Mouse (Mus musculus): ENCODE measurements at regions not wholly inside any gene's neighbourhood (a gene's known extent, or its start where the extent isn't known, plus 50 kb on each side); places are given as distances from the start of the nearest gene placed in this dataset.

DNA sequence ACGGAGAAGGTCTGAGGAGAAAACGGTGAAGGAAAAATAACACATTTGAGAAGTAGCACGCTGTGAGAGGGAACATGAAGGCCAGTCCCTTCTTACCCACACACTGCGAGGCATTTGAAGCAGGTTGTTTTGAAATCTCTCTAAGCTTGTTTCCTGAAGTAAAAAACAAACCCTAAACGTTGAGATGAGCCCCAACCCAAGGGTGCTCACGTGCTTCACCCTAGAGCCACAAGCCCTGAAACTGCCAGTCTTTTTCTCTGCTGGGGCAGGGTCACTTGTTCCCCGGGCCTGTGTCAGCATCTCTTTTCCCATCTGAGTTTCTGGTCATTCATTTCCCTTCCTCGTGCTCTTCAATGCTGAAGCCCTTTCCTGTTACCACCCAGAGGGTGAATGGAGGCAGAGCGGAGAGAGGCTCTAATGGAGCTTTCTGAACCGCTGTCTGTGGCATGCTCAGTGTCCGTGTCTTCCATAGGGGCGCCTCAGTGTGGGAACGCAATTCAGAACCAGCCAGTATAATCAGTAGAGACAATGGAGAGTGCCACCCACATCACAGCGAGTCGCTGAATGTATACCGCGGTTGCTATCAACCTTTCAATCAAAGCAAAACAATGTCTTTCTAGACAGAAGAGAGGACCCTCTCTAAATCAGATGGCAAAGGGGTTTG lies 375.0 kb upstream of the Gm10131 start:
- DNase-seq (ENCODE audit: low read depth) = no peak

DNA sequence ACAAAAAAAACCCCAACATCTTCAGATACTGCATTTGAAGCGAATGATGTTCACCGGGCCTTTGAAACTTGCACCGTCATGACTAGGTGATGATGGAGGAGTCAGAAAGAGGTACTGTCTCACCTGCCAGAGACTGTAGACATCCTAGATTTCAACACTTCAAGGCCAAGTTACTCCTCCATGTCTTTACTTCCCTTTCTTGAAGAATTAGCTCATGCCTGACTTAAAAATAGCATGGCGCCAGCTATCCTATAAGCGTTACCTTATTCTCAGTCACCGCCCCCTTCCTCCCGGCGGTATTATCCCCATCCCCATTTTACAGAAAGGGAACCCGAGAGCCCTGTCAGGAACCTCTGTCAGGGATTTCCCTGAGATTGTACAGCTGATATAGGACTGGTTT lies 374.4 kb upstream of the Gm10131 start:
- DNase-seq (ENCODE audit: low read depth) = peak; percentile 42

DNA sequence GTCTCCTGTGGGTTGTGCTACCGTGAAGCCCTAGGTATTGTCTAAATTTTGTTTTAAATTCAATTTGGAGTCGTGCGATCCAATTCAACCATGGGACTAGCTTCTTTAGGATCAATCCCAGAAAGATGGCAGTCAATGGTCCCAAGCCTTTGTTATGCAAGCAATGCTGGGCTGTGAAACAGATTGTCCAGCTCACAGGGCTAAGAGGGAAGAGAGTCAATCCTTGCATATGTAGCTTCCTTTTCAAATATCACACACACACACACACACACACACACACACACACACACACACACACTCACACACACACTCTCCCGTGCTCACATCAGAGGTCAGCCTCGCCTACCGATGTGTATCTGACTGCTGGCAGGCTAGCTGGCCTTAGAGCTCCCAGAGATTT lies 373.8 kb upstream of the Gm10131 start:
- DNase-seq (ENCODE audit: low read depth) = no peak

DNA sequence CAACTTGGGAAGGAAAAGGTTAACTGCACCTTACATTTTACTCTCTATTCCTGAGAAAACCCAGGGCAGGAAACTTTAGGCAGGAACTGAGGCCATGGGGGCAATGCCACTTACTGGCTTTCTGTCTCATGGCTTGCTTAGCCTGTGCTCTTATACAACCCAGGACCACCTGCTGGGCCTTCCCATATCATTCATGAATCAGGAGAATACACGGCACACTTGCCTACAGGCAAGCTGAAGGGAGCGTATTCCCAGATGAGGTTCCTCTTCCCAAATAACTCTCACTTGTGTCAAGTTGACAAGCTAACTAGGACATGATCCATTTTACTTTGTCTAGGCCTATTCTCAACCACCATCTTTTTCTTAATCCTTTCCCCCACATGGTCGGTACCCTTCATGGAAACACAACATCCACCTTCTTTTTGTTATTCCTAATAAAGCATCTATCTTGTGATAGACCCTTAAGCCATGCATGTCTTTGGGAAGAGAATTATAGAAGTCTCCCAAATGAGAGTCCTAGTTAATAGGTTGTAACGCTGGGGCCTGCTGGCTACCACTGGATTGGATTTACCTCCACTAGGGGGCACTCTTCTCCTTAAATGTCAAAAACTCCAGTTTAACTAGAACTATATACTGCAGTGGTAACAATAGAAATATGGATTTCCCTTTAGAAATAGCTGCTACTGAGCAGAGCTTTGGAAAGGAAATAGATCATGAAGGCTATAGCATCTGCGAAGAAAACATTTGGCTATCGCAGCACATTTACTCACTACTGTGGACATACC lies 373.2 kb upstream of the Gm10131 start:
- peak; percentile 86 for DNase-seq (ENCODE audit: low read depth)

DNA sequence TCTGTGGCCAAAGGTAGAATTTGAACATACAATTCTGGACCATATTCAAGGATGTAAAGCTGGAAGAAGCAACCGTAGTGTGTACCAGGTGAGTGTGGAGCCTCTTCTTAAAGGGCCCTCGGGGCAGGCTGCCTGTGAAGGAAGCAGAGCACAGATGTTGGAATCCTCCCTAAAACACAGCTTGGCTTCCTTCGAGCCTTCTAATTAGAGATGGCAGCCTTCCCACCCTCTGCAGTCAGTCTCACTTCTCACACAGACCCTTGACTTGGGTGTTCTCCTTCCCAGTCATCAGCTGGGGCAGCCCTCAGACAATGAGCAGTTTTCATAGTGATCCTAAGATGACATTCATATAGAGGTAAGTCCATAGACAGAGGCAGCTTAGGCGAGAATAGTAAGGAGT lies 371.7 kb upstream of the Gm10131 start:
- no peak for DNase-seq (ENCODE audit: low read depth)

DNA sequence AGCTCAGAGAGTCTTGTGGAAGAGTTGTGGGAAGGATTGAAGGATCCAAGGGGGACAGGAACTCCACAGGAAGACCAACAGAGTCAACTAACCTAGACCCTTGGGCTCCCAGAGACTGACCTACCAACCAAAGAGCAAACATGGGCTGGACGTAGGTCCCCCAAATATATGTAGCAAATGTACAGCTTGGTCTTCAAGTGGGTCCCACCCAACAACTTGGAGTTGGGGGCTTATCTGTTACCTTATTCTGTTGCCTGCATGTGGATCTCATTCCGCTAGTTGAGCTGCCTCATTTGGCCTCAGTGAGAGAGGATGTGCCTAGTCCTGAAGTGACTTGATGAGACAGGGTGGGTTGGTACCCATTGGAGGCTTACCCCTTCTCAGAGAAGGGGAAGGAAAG lies 371.1 kb upstream of the Gm10131 start:
- DNase-seq (ENCODE audit: low read depth) = no peak

DNA sequence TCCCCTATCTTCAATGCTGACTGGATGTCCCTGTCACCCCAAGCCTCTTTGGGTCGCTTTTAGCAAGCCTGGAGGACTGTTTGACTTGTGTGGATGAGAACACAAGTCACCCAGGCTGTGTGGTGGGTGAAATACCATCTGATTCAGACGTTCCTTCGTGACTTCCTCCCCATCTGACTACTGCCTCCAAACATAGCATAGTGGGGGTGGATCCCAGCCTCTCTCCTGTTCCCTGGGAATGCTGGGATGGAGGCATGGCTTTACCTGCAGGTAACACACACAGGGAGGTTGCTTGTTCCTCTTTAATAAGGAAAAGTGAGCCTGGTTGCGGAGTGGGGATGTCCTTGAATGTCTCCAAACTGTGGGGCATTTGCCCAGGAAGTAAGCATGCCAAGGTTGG lies 369.0 kb upstream of the Gm10131 start:
- DNase-seq (ENCODE audit: low read depth) = no peak

DNA sequence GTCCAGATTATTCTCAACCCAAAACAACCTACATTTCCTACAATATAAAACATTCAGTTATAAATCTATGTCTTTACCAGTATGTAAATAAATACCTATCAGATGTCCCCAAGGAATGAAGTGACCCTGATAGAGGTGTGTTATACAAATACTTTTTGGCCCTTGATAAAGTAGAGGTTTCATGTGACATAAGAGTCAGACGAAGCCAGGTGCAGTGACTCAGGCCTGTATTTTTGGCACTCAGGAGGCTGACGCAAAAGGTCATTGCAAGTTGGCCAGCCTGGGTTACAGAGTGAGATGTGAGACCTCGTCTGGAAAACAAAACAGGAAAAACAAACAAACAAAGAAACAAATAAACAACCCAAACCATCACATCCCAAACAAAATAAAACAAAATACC lies 367.4 kb upstream of the Gm10131 start:
- no peak for DNase-seq (ENCODE audit: low read depth)

DNA sequence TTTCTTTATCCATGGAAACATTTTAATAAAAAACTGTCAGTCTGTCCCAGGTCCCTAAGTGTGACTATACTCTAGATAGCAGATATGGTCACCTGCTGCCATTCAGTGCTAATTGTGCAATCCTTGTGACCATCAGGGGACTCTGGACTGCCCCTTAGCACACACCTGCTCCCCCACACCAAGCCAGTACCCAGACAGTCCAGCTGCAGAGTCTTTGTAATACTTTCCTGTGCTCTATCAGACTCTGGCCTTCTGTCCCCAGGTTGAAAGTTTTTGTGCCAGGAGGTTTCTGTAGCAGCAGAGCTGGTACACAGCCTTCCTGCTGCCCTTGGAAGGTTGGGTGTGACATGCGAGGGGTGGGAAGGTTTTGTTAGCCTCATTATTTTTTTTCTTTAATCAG lies 366.9 kb upstream of the Gm10131 start:
- DNase-seq (ENCODE audit: low read depth) = no peak

DNA sequence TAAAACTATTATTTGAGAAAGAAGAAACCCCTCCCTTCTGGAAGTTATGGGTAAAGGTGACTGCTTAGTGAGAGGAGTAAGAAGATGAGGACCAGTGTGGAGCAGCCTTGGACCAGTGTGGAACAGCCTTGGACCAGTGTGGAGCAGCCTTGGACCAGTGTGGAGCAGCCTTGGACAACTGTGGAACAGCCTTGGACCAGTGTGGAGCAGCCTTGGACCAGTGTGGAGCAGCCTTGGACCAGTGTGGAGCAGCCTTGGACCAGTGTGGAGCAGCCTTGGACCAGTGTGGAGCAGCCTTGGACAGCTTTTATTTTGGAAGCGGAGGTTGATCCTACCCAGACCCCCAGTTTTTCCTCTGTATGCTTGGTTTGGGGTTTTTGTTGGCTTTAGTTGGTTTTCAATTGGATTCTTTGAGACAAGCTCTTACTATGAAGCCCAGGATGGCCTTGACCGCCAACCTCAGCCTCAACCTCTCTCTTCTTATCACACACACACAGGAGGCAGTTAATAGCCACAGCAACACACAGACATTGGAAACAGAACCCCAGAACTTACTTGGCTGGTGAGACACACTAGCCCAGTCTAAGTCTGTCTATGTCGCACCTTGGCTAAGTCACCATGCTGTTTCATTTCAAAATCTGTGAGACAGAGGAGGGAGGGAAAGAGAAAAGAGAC lies 364.7 kb upstream of the Gm10131 start:
- DNase-seq (ENCODE audit: low read depth) = peak; percentile 77

DNA sequence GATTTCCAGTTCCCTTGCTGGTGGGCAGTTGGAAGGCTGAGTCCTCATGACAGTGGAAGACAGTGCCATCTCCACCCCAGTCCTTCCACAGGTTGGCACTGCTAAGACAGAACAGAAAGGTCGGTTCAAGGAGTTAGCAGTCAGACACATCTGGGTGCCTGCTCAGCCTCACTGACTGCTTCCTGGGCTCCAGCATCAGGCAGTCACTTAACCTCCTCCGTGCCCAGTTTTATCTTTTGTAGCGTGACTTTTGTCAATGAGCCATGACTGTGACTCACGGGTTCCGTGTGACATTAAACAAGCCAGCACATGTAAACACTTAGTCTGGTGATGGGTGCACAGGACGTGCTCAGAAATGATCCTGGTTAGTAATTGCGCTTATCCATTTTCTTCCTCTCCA lies 363.1 kb upstream of the Gm10131 start:
- no peak for DNase-seq (ENCODE audit: low read depth)

DNA sequence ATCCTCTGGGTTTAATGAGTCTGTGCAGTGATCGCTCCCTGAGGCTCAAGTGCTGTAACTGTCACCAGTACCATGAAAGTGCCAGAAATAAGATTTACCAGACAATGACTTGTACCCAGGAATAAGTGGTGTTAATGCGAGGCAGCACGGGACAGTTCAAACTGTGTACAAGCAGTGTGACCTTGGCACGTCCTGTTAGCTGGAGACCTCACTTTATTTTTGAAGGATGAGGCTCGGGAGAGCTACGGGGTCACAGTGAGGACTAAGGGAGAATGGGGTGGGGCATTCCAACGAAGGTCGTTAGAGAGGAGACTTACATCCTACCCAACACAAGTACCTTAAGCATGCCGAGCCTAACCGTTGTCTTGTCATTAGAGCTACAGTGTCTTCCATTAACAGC lies 362.2 kb upstream of the Gm10131 start:
- DNase-seq (ENCODE audit: low read depth) = no peak

DNA sequence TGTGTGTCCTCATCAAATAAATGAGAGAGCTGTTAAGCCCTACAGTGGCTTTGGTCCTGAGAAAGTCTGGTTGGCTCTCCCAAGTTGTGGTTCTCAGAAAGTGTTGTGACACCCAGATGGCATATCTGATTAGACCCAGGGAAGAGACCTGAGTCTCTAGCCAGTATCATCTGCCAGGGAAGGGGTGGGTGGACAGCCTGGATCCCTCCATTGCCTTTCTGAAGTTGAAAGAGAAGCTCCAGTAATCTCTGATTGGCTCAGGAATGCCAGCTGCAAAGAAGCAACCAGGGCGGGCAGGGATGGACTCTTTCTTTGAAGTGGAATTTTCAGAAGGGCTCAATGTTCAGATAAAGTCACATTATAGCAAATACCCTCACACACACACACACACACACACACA lies 361.8 kb upstream of the Gm10131 start:
- DNase-seq (ENCODE audit: low read depth) = no peak

DNA sequence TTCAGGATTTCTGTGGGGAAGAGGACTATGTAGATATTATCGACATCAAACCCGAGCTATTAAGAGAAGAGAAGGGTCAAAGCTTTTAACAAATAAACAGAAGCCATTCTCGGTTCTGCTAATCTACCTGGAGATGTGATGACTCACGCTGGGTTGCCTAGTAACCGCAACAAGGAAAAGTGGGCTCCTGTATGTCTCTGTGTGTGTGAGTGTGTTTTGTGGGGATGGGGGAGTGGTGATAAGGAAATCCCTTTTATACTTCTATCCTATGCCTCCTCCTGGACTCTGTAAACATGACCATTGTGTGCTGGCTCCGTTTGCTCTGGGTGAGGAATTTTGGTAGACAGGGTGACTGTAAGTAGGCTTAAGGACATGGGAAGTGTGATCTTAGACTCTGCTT lies 361.3 kb upstream of the Gm10131 start:
- DNase-seq (ENCODE audit: low read depth) = no peak

DNA sequence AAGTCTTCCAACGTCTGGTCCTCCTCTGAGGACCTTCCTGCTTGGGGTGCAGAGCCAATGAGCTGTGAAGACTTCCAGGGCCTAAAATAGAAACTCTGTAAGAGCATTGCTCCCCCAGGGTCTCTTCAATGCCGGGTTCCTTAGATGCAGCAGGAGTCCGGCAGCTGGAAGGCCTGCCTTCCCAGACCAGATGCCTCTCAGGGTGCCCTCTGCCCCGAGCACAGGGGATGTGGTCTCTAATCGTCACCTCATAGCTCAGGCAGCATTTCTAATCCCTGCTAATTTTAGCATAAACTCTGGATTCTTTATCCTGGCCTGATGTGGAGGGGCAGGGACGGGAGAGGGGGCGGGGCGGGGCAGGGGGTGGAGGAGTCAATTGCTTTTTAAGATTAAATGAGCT lies 360.9 kb upstream of the Gm10131 start:
- no peak for DNase-seq (ENCODE audit: low read depth)

DNA sequence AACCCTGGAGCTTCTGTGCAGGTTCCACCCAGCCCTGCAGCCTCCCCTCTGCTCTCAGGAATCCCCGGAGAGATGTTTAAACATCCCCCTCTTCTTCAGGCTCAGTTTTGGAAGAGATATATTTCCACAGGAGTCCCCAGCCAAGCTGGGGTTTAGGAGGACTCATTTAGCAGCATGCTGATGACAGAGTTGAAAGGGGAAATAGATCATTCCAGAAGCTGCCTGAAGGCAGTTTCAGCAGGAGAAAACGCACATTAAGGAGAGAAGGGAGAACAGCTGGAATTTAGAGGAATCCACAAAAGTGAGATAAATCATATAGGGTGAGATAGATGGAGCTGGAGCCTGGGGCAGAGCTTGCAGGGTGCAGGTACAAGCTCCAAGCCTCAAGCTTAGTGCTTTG lies 357.6 kb upstream of the Gm10131 start:
- no peak for DNase-seq (ENCODE audit: low read depth)

DNA sequence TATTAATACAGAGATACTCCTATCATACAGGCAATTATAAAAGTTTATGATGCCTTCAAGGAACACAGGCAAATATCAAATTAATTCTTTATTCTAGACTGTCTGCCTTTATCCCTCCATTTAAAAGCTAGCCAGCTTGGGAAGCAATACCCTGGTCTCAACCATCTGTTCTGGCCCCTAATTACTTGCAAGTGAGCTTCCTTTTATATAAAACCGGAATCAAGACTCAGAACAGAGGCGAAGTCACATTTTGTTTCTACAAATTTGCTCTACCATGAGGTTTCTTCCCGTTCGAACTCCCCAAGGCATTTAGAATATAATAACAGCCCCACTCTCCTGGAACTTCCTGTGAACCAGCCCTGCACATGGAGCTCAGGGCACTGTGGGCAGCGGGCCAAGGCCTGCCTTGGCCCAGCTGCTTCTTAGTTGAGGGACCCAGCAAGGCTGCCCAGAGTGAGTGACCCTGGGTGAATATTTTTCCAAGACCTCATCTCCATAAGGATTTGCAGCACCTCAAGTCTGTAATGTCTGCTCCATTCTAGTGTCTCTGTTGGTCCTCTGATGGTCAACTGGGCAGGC lies 355.3 kb upstream of the Gm10131 start:
- DNase-seq (ENCODE audit: low read depth) = no peak

DNA sequence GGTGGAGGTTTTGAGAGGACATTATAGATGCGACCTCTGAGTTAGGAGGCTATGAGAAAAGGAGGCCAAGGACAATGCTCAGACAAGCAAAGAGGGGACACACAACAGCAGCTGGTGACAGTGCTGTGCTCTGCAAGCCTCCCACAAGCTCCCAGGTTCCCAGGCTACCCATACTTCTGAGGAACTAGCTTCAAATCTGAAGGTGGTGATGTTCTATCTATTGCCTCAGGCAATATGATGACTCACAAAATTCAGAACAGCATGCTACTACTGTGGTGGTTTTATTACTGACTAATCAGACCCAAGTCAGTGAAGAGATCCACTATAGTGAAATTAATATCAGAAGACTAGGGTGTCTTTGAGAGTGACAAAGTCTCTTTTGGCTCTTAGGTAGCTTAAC lies 353.9 kb upstream of the Gm10131 start:
- no peak for DNase-seq (ENCODE audit: low read depth)

DNA sequence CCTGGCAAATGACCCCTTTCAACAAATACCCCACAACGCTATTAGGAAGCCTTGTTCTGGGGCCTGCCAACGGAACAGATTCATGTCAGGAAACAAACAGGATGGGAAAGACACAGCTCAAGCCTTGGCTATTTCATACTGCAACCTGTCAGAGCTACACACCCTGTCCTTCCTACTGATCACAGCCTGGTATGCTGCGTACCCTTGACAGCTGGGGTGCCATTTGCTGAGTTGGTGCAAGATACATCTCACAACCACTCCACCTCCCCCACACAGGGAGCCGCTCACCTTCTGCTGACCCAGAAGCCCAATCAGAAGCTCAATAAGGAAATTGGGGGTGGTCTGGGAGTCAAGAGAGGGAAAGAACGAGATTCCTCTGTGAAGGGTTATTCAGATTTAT lies 350.7 kb upstream of the Gm10131 start:
- no peak for DNase-seq (ENCODE audit: low read depth)

DNA sequence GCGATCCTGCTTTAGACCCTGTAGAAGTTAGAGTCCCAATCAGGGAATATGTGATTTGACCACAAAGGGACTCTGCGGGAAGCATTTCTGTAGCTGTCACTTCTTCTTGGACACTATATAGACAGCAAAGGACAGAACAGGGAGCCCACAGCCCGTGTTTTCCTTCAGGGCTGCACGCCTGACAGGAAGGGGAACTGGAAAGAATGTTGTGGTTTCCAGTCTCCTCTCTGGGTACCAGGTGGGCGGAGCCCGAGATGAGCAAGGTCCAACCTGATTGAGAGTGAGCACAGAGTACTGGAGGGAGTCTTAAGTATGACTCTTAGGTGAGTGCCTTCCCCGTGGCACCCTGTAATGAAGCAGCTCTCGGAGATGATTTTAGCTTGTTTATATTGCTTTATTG lies 346.8 kb upstream of the Gm10131 start:
- no peak for DNase-seq (ENCODE audit: low read depth)

DNA sequence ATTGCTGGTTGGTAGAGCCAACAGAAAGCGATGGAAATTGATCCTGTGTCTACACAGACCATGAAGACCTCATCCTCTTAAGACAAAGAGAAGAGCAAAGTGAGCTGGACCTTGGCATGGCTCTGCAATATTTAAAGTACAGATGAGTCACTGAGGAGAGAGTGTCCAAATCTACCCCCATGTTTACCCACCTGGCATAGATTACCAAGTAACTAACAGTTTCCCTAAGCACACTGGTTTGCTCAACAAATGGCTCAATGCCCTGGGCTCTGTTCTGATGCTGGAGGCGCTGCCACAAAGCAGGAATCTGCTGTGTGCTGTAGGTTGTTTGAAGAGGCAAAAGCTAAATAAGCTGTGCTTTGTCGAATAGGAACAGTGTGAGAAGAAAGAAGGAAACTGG lies 345.0 kb upstream of the Gm10131 start:
- no peak for DNase-seq (ENCODE audit: low read depth)

DNA sequence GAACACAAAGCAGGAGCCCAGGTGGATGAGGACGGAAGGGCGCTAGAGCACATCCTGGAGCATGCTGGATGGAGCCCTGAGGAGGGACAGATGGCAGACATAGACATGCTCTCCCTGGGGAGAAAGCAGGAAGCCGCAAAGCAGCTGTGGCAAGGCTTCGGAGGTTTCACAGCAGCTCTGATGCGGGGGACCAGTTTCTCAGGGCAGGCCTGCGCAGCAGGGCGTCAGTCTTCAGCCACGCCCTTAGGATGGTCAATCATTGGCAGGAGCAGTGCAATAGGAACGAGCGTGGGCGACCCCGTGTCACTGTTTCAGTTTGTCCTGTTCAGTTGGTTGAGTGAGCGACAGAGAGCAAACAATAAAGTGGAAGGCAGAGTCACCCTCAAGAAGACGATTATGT lies 343.8 kb upstream of the Gm10131 start:
- DNase-seq (ENCODE audit: low read depth) = no peak

DNA sequence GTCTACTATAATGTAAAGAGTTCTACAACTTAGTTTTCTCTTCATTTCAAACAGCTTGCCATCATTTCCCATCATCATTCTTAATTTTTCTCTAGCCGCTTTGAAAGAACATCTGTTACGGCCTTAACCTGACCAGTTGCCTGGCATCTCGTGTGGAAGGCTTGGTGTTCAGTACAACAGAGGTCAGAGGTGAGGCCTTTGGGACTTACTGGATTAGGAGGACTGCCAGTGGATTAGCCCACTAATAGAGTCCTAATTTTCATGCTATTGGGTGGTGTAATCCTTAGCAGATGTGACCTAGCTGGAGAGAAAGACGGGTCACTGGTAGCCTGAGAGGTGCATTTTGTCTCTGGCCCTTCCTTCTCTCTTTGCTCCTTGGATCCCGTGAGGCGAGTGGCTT lies 341.3 kb upstream of the Gm10131 start:
- DNase-seq (ENCODE audit: low read depth) = no peak
